In genomic region chr2:72029081-72029480, GRCm38 (mm10) we compare ENCODE assay signal across 23 mouse cellular contexts. TPM values are rescaled to one million over a fixed set of nuclear protein-coding genes. Genes with fewer than 3 reads are reported as not detected.
DNase-seq lines count a peak whose midpoint lies in the region; ATAC-seq and TF ChIP-seq lines count a peak whose summit lies in the region.
"Had no signal": no experiment of that assay in that cellular context is flagged by ENCODE, and none has a peak within 500 bp of the region (broad histone marks: within the 10 kb centered on the region; RNA-seq: fewer than 3 reads in every experiment).

No protein-coding gene starts in this region.

- no peak overlapping the region for H3K27ac ChIP-seq in midbrain, embryonic 11.5 days (ENCODE audit: low read depth, low read length)
- H3K27ac ChIP-seq in midbrain, embryonic 13.5 days: no peak overlapping the region
- H3K27ac ChIP-seq in gastrocnemius, adult 2 months: no peak overlapping the region
- H3K27ac ChIP-seq: embryonic facial prominence, embryonic 12.5 days; embryonic facial prominence, embryonic 15.5 days; heart, adult 2 months; heart, embryonic 10.5 days; heart, embryonic 13.5 days; hindbrain, embryonic 12.5 days; hindbrain, embryonic 15.5 days had no signal

- DNase-seq in cerebellum, adult 9-10 months: peak; percentile 62
- DNase-seq in cerebellum, adult 11 months: no peak
- peak; percentile 8 for DNase-seq in midbrain, embryonic 11.5 days (ENCODE audit: low spot score, missing footprints)
- DNase-seq in cerebellum, postnatal 14 days: peak; percentile 61 to 69
- DNase-seq in gastrocnemius, adult 2 months: no peak
- DNase-seq: adrenal gland, adult 2 months; adrenal gland, postnatal 14 days; forebrain, postnatal 0 days; gastrocnemius, postnatal 25 days; heart, adult 2 months; heart, postnatal 14 days; kidney, adult 2 months had no signal

- 87% methylated on average over 1 of the region's 1 CpGs for WGBS in midbrain, embryonic 11.5 days
- 82% methylated on average over 1 of the region's 1 CpGs for WGBS in midbrain, embryonic 13.5 days

- no peaks in the 10 kb centered on the region for H3K36me3 ChIP-seq in midbrain, embryonic 11.5 days (ENCODE audit: control insufficient read depth, insufficient read depth, low read length)
- H3K36me3 ChIP-seq in midbrain, embryonic 13.5 days: no peaks in the 10 kb centered on the region
- H3K36me3 ChIP-seq: embryonic facial prominence, embryonic 12.5 days; embryonic facial prominence, embryonic 15.5 days; heart, embryonic 10.5 days; heart, embryonic 13.5 days; hindbrain, embryonic 12.5 days; hindbrain, embryonic 15.5 days had no signal

- H3K4me3 ChIP-seq in midbrain, embryonic 11.5 days (ENCODE audit: low read depth, low read length): no peak overlapping the region
- H3K4me3 ChIP-seq in midbrain, embryonic 13.5 days (replicated peaks): no peak overlapping the region
- no peak overlapping the region for H3K4me3 ChIP-seq in gastrocnemius, adult 2 months
- H3K4me3 ChIP-seq: embryonic facial prominence, embryonic 12.5 days; embryonic facial prominence, embryonic 15.5 days; heart, adult 2 months; heart, embryonic 10.5 days; heart, embryonic 13.5 days; hindbrain, embryonic 12.5 days; hindbrain, embryonic 15.5 days had no signal

- no peak for TF ChIP-seq CTCF in gastrocnemius, adult 2 months (IDR thresholded peaks at IDR 0.05)

- intact Hi-C loops in gastrocnemius, adult 2 months (cut with DNase I): no loop called here

- no peak overlapping the region for H3K4me2 ChIP-seq in midbrain, embryonic 11.5 days
- H3K4me2 ChIP-seq in midbrain, embryonic 13.5 days (replicated peaks): no peak overlapping the region
- H3K4me2 ChIP-seq: embryonic facial prominence, embryonic 12.5 days; embryonic facial prominence, embryonic 15.5 days; heart, embryonic 13.5 days; hindbrain, embryonic 12.5 days; hindbrain, embryonic 15.5 days had no signal

- H3K9me3 ChIP-seq in midbrain, embryonic 11.5 days (ENCODE audit: control insufficient read depth, low read length): no peaks in the 10 kb centered on the region
- no peaks in the 10 kb centered on the region for H3K9me3 ChIP-seq in midbrain, embryonic 13.5 days
- H3K9me3 ChIP-seq: embryonic facial prominence, embryonic 12.5 days; embryonic facial prominence, embryonic 15.5 days; heart, embryonic 10.5 days; heart, embryonic 13.5 days; hindbrain, embryonic 12.5 days; hindbrain, embryonic 15.5 days had no signal

- H3K9ac ChIP-seq in midbrain, embryonic 11.5 days (ENCODE audit: low read length): no peak overlapping the region
- H3K9ac ChIP-seq in midbrain, embryonic 13.5 days (replicated peaks): no peak overlapping the region
- H3K9ac ChIP-seq: embryonic facial prominence, embryonic 12.5 days; embryonic facial prominence, embryonic 15.5 days; forebrain, postnatal 0 days; heart, embryonic 13.5 days; hindbrain, embryonic 12.5 days; hindbrain, embryonic 15.5 days had no signal

- H3K4me1 ChIP-seq in midbrain, embryonic 11.5 days (ENCODE audit: control insufficient read depth, insufficient read depth, low read length): no peaks in the 10 kb centered on the region
- H3K4me1 ChIP-seq in midbrain, embryonic 13.5 days (replicated peaks): no peaks in the 10 kb centered on the region
- H3K4me1 ChIP-seq: embryonic facial prominence, embryonic 12.5 days; embryonic facial prominence, embryonic 15.5 days; heart, embryonic 13.5 days; hindbrain, embryonic 12.5 days; hindbrain, embryonic 15.5 days had no signal

- H3K27me3 ChIP-seq in midbrain, embryonic 11.5 days (ENCODE audit: control insufficient read depth, insufficient read depth, low read length): no peaks in the 10 kb centered on the region
- H3K27me3 ChIP-seq in midbrain, embryonic 13.5 days: no peaks in the 10 kb centered on the region
- H3K27me3 ChIP-seq: embryonic facial prominence, embryonic 12.5 days; embryonic facial prominence, embryonic 15.5 days; heart, embryonic 13.5 days; hindbrain, embryonic 12.5 days; hindbrain, embryonic 15.5 days had no signal

- no peak for ATAC-seq in midbrain, embryonic 11.5 days (ENCODE audit: low FRiP score)
- no peak for ATAC-seq in midbrain, embryonic 13.5 days
- ATAC-seq: CD4-positive, CD25-positive, alpha-beta regulatory T cell, adult 4 months; forebrain, embryonic 14.5 days; forebrain, postnatal 0 days; intestine, postnatal 0 days had no signal

RNA-seq across cellular contexts. Expression of gene Rapgef4, which starts 48.0 kb away (rescaled TPM):
- polyA plus RNA-seq in midbrain, embryonic 11.5 days (2014; fragmentation: Nextera tagmentation; extraction: Ambion mirVana): 2.0 TPM in 2 replicates
- polyA plus RNA-seq in midbrain, embryonic 13.5 days (2015; fragmentation: Nextera tagmentation; extraction: Ambion mirVana): 11.3 and 12.5 TPM in 2 replicates
- 1 to 10 TPM; 1.8 to 3.2 TPM for total RNA-seq in gastrocnemius, adult 2 months (2021)
- total RNA-seq: MEL had no signal

Comparison
In these comparisons a context has a peak if more than half of its experiments do, and no peak if none do; other contexts are left out.
1. DNase-seq: peak in cerebellum, adult 9-10 months (single experiment), midbrain, embryonic 11.5 days (single experiment) and cerebellum, postnatal 14 days (2 of 2); none in cerebellum, adult 11 months (single experiment) and gastrocnemius, adult 2 months (single experiment).